Comparison of ENCODE assay signal across 8 mouse cellular contexts in the genomic region with DNA sequence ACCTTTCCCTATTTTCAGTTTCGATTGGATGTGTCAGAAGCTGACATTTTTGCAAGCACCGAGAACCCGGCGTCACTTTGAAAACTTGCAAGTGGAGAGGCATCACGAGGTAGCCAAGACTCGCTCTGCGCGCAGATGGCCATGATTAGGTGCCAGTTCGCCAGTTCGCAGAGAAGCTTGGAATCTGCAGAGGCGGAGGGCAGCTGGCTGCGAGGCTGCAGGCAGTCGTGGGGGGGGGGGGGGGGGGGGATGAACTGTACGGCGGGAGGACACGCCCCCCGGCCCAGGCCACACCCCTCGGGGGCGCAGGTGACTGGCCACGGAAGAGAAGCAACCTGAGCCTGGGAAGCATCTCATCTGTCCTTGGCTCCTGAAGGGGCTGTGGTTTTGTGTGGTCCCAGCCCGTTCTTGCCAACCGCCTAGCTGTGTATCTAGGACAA.
DNase-seq lines count a peak whose midpoint lies in the region; ATAC-seq and TF ChIP-seq lines count a peak whose summit lies in the region.

No protein-coding gene starts in this region.

- no peak for TF ChIP-seq CTCF in bone marrow, adult 2 months (IDR thresholded peaks at IDR 0.05; ENCODE audit: control insufficient read depth, insufficient read depth, low read length)
- no peak for TF ChIP-seq CTCF in midbrain, postnatal 0 days (IDR thresholded peaks at IDR 0.05)
- no peak for TF ChIP-seq CTCF in cerebellum, adult 2 months (IDR thresholded peaks at IDR 0.05; ENCODE audit: borderline replicate concordance, insufficient read depth, low read depth, low read length)

- H3K4me1 ChIP-seq in heart, embryonic 15.5 days (replicated peaks): 0 out of 2 replicates have a peak, but pooled peaks cover 3% of the 10 kb centered on the region
- no peaks in the 10 kb centered on the region for H3K4me1 ChIP-seq in bone marrow, adult 2 months (ENCODE audit: control insufficient read depth, insufficient read depth, low read length)
- peaks cover 14% of the 10 kb centered on the region for H3K4me1 ChIP-seq in forebrain, embryonic 10.5 days
- H3K4me1 ChIP-seq in midbrain, postnatal 0 days (ENCODE audit: insufficient read depth, low read length): no peaks in the 10 kb centered on the region
- H3K4me1 ChIP-seq in cerebellum, adult 2 months (ENCODE audit: control insufficient read depth, insufficient read depth, low read length): no peaks in the 10 kb centered on the region

- no peak overlapping the region for H3K9ac ChIP-seq in heart, embryonic 15.5 days
- no peak overlapping the region for H3K9ac ChIP-seq in midbrain, postnatal 0 days (replicated peaks; ENCODE audit: low read length, poor library complexity, severe bottlenecking)

- H3K27me3 ChIP-seq in heart, embryonic 15.5 days: peaks cover 18% of the 10 kb centered on the region
- peaks cover 33% of the 10 kb centered on the region for H3K27me3 ChIP-seq in forebrain, embryonic 10.5 days (ENCODE audit: poor library complexity, severe bottlenecking)
- 0 out of 2 replicates have a peak, but pooled peaks cover 2% of the 10 kb centered on the region for H3K27me3 ChIP-seq in midbrain, postnatal 0 days (ENCODE audit: insufficient read depth, low read length)
- no peaks in the 10 kb centered on the region; the same call in 1 of the 2 replicates for H3K27me3 ChIP-seq in cerebellum, adult 2 months (ENCODE audit: control insufficient read depth, insufficient read depth, low read length)

- H3K4me2 ChIP-seq in heart, embryonic 15.5 days: peak overlapping the region; percentile 56
- H3K4me2 ChIP-seq in midbrain, postnatal 0 days (ENCODE audit: low read depth, low read length, poor library complexity, severe bottlenecking): peak overlapping the region; percentile 39

- no peak for DNase-seq in heart, adult 9 months (ENCODE audit: low spot score in 2 of 2)
- peak; percentile 21 for DNase-seq in forebrain, embryonic 10.5 days (ENCODE audit: extremely low spot score, low spot score)
- peak; percentile 48 to 57 for DNase-seq in layer of hippocampus, postnatal 10 days (ENCODE audit: low spot score in 2 of 2)
- peak; percentile 47 for DNase-seq in midbrain, postnatal 0 days (ENCODE audit: low spot score)
- DNase-seq in c-Kit-positive CD71-positive TER-119-positive erythroid progenitor cells, embryonic 14.5 days (ENCODE audit: low spot score): no peak
- DNase-seq in cerebellum, adult 2 months: no peak

- ATAC-seq in heart, embryonic 15.5 days (replicated peaks; ENCODE audit: insufficient number of reproducible peaks, insufficient read depth, low FRiP score, low read depth): no peak
- no peak for ATAC-seq in midbrain, postnatal 0 days (ENCODE audit: low FRiP score)

- WGBS in heart, embryonic 15.5 days: 6% methylated on average over 21 of the region's 22 CpGs
- WGBS in bone marrow, adult 2 months: 6% methylated on average over 17 of the region's 22 CpGs
- 11% methylated on average over 17 of the region's 22 CpGs for WGBS in forebrain, embryonic 10.5 days
- 8% methylated on average over 19 of the region's 22 CpGs for WGBS in midbrain, postnatal 0 days
- WGBS in cerebellum, adult 2 months: 3% methylated on average over 17 of the region's 22 CpGs

- no peaks in the 10 kb centered on the region for H3K9me3 ChIP-seq in heart, embryonic 15.5 days (replicated peaks)
- peaks cover 4% of the 10 kb centered on the region; the same call in 1 of the 2 replicates for H3K9me3 ChIP-seq in forebrain, embryonic 10.5 days
- H3K9me3 ChIP-seq in midbrain, postnatal 0 days (ENCODE audit: low read length): no peaks in the 10 kb centered on the region

- H3K36me3 ChIP-seq in heart, embryonic 15.5 days: no peaks in the 10 kb centered on the region
- no peaks in the 10 kb centered on the region for H3K36me3 ChIP-seq in forebrain, embryonic 10.5 days (replicated peaks)
- H3K36me3 ChIP-seq in midbrain, postnatal 0 days (ENCODE audit: insufficient read depth, low read length): no peaks in the 10 kb centered on the region

- no peak for TF ChIP-seq POLR2A in bone marrow, adult 2 months (IDR thresholded peaks at IDR 0.05; ENCODE audit: borderline replicate concordance, control insufficient read depth, low read depth, low read length)
- no peak for TF ChIP-seq POLR2A in cerebellum, adult 2 months (IDR thresholded peaks at IDR 0.05; ENCODE audit: borderline replicate concordance, insufficient read depth, low read length)

- no peak overlapping the region for H3K27ac ChIP-seq in heart, embryonic 15.5 days
- no peak overlapping the region for H3K27ac ChIP-seq in bone marrow, adult 2 months (ENCODE audit: control insufficient read depth, insufficient read depth, low read depth, low read length, poor library complexity)
- H3K27ac ChIP-seq in forebrain, embryonic 10.5 days: 0 out of 2 replicates have a peak overlapping the region, but pooled peaks have one; percentile 48
- no peak overlapping the region for H3K27ac ChIP-seq in midbrain, postnatal 0 days (ENCODE audit: low read depth, low read length)
- H3K27ac ChIP-seq in cerebellum, adult 2 months (ENCODE audit: insufficient read depth, low read length): no peak overlapping the region

- peak overlapping the region; percentile 31 for H3K4me3 ChIP-seq in heart, embryonic 15.5 days
- peak overlapping the region; percentile 33 for H3K4me3 ChIP-seq in bone marrow, adult 2 months (replicated peaks; ENCODE audit: control insufficient read depth, low read depth, low read length)
- H3K4me3 ChIP-seq in forebrain, embryonic 10.5 days: peak overlapping the region; percentile 40
- peak overlapping the region; percentile 10; the same call in 1 of the 2 replicates for H3K4me3 ChIP-seq in midbrain, postnatal 0 days (ENCODE audit: low read depth, low read length)
- H3K4me3 ChIP-seq in cerebellum, adult 2 months (replicated peaks; ENCODE audit: insufficient read depth, low read depth, low read length): no peak overlapping the region

Comparison
In these comparisons a context has a peak if more than half of its experiments do, and no peak if none do; other contexts are left out.
1. DNase-seq: peak in forebrain, embryonic 10.5 days (single experiment), layer of hippocampus, postnatal 10 days (2 of 2) and midbrain, postnatal 0 days (single experiment); none in heart, adult 9 months (0 of 2), c-Kit-positive CD71-positive TER-119-positive erythroid progenitor cells, embryonic 14.5 days (single experiment) and cerebellum, adult 2 months (0 of 2).